Mouse (Mus musculus): Measurements from ENCODE around the gene Nr3c2. TPM values are rescaled to one million over a fixed set of nuclear protein-coding genes. Genes with fewer than 3 reads are reported as not detected.

The Nr3c2 gene
- total RNA-seq (2023): 0.20 and 0.22 TPM in 2 replicates

GRCm38 (mm10) chr8:76899411-76900154 lies at the start of gene Nr3c2:
Nr3c2 (plus strand) TSS chr8:76899442.

